Mouse (Mus musculus) monocyte, adult 2 months (primary cell): ENCODE results near the gene Ppm1a.

ENCODE experiments used
- DNase-seq, 2 experiments: peaks; one replicate each; pipeline ENCODE4 v3.0.0; 2022; ENCODE audit warnings: low spot score in 2 of 2, low read depth in 1 of 2

Ppm1a gene

GRCm38 (mm10) chr12:72825656-72826055 is 68.4 kb downstream of the Ppm1a start:
- DNase-seq, result no peak

- DNase-seq, result no peak
Measured at GRCm38 (mm10) chr12:72828846-72829556, 71.7 kb downstream of the Ppm1a start.

- no peak for DNase-seq
Measured at GRCm38 (mm10) chr12:72829777-72830176, 72.5 kb downstream of the Ppm1a start.

GRCm38 (mm10) chr12:72830317-72830716 is 73.1 kb downstream of the Ppm1a start:
- no peak for DNase-seq

GRCm38 (mm10) chr12:72831711-72832432 is 74.6 kb downstream of the Ppm1a start:
- DNase-seq, result no peak

GRCm38 (mm10) chr12:72834773-72835517 is 77.7 kb downstream of the Ppm1a start:
- DNase-seq, result no peak

GRCm38 (mm10) chr12:72835518-72836015 is 78.3 kb downstream of the Ppm1a start:
- no peak for DNase-seq

- DNase-seq, result no peak
Measured at GRCm38 (mm10) chr12:72837302-72837701, 80.0 kb downstream of the Ppm1a start.

- DNase-seq, result no peak
Measured at GRCm38 (mm10) chr12:72841500-72841899, 84.2 kb downstream of the Ppm1a start.

- no peak for DNase-seq
Measured at GRCm38 (mm10) chr12:72843135-72843534, 85.9 kb downstream of the Ppm1a start.

GRCm38 (mm10) chr12:72843555-72843954 is 86.3 kb downstream of the Ppm1a start:
- DNase-seq, result no peak

- peak; percentile 63 to 80 for DNase-seq
Measured at GRCm38 (mm10) chr12:72843973-72844620, 86.8 kb downstream of the Ppm1a start.

- no peak for DNase-seq
Measured at GRCm38 (mm10) chr12:72845946-72846345, 88.7 kb downstream of the Ppm1a start.

GRCm38 (mm10) chr12:72847725-72848124 is 90.5 kb downstream of the Ppm1a start:
- DNase-seq, result no peak
